Mouse (Mus musculus) right cerebral cortex, postnatal 14 days (tissue): ENCODE results near the gene Naxd.
"Not testable (repeated sequence)": the region's sequence is repeated elsewhere in the genome, so short reads cannot be mapped to it uniquely, and the experiment has no call there.

Source experiments
- DNase-seq: peaks from one replicate; pipeline ENCODE4 v3.0.0; 2022

The Naxd gene

GRCm38 (mm10) chr8:11497017-11497990 is at the start of gene Naxd:
TSS of gene Naxd (plus strand) at chr8:11497506.
- DNase-seq: peak; percentile 89

GRCm38 (mm10) chr8:11447910-11448570 is 49.3 kb upstream of the Naxd start:
- no peak for DNase-seq

GRCm38 (mm10) chr8:11450184-11451113 is 46.9 kb upstream of the Naxd start:
- DNase-seq: peak; percentile 19

- no peak for DNase-seq
Measured at GRCm38 (mm10) chr8:11452152-11452551, 45.2 kb upstream of the Naxd start.

- DNase-seq: no peak
Measured at GRCm38 (mm10) chr8:11452559-11452958, 44.7 kb upstream of the Naxd start.

GRCm38 (mm10) chr8:11452974-11453373 is 44.3 kb upstream of the Naxd start:
- DNase-seq: no peak

- no peak for DNase-seq
Measured at GRCm38 (mm10) chr8:11454228-11454627, 43.1 kb upstream of the Naxd start.

GRCm38 (mm10) chr8:11457278-11457677 is 40.0 kb upstream of the Naxd start:
- no peak for DNase-seq

- DNase-seq: no peak
Measured at GRCm38 (mm10) chr8:11457981-11458836, 39.1 kb upstream of the Naxd start.

GRCm38 (mm10) chr8:11459016-11459415 is 38.3 kb upstream of the Naxd start:
- DNase-seq: no peak

- DNase-seq: peak; percentile 73
Measured at GRCm38 (mm10) chr8:11460934-11461333, 36.4 kb upstream of the Naxd start.

GRCm38 (mm10) chr8:11461847-11462246 is 35.5 kb upstream of the Naxd start:
- DNase-seq: no peak

- DNase-seq: no peak
Measured at GRCm38 (mm10) chr8:11462641-11463040, 34.7 kb upstream of the Naxd start.

- no peak for DNase-seq
Measured at GRCm38 (mm10) chr8:11463541-11463888, 33.8 kb upstream of the Naxd start.

- DNase-seq: no peak
Measured at GRCm38 (mm10) chr8:11463889-11464706, 33.2 kb upstream of the Naxd start.

- no peak for DNase-seq
Measured at GRCm38 (mm10) chr8:11464707-11464964, 32.7 kb upstream of the Naxd start.

GRCm38 (mm10) chr8:11465619-11466018 is 31.7 kb upstream of the Naxd start:
- no peak for DNase-seq

GRCm38 (mm10) chr8:11466528-11466927 is 30.8 kb upstream of the Naxd start:
- not testable (repeated sequence) for DNase-seq

- DNase-seq: peak; percentile 33
Measured at GRCm38 (mm10) chr8:11469095-11469494, 28.2 kb upstream of the Naxd start.

GRCm38 (mm10) chr8:11470694-11471093 is 26.6 kb upstream of the Naxd start:
- DNase-seq: no peak

- no peak for DNase-seq
Measured at GRCm38 (mm10) chr8:11471309-11471708, 26.0 kb upstream of the Naxd start.
